Mouse (Mus musculus): Measurements from ENCODE around the gene Atpaf1. TPM values are rescaled to one million over a fixed set of nuclear protein-coding genes. Genes with fewer than 3 reads are reported as not detected.

Atpaf1 gene
- total RNA-seq, 2 experiments from 2014 or later: 60.6 to 63.0 TPM

GRCm38 (mm10) chr4:115790864-115791263, 6.3 kb downstream of the Atpaf1 start:
- intact Hi-C loops (cut with DNase I): no loop called here
- DNase-seq: no peak

- intact Hi-C loops (cut with DNase I): no loop called here
- no peak for DNase-seq
Observed at GRCm38 (mm10) chr4:115795360-115795759, 10.7 kb downstream of the Atpaf1 start.

GRCm38 (mm10) chr4:115799981-115800380, 15.4 kb downstream of the Atpaf1 start:
- DNase-seq: no peak
- intact Hi-C loops (cut with DNase I): no loop called here

GRCm38 (mm10) chr4:115812326-115812725, 27.7 kb downstream of the Atpaf1 start:
- intact Hi-C loops (cut with DNase I): no loop called here
- no peak for DNase-seq

- no peak for DNase-seq
- intact Hi-C loops (cut with DNase I): no loop called here
Observed at GRCm38 (mm10) chr4:115815606-115816005, 31.0 kb downstream of the Atpaf1 start.

GRCm38 (mm10) chr4:115820199-115820598, 35.6 kb downstream of the Atpaf1 start:
- intact Hi-C loops (cut with DNase I): no loop called here
- no peak for DNase-seq

GRCm38 (mm10) chr4:115820944-115821343, 36.3 kb downstream of the Atpaf1 start:
- intact Hi-C loops (cut with DNase I): no loop called here
- no peak for DNase-seq

GRCm38 (mm10) chr4:115821431-115821830, 36.8 kb downstream of the Atpaf1 start:
- intact Hi-C loops (cut with DNase I): no loop called here
- DNase-seq: no peak

GRCm38 (mm10) chr4:115821928-115822327, 37.3 kb downstream of the Atpaf1 start:
- peak; percentile 21 to 34 for DNase-seq
- intact Hi-C loops (cut with DNase I): no loop called here

GRCm38 (mm10) chr4:115824178-115824577, 39.6 kb downstream of the Atpaf1 start:
- intact Hi-C loops (cut with DNase I): no loop called here
- no peak for DNase-seq

- intact Hi-C loops (cut with DNase I): no loop called here
- no peak for DNase-seq
Observed at GRCm38 (mm10) chr4:115825271-115825670, 40.7 kb downstream of the Atpaf1 start.

GRCm38 (mm10) chr4:115827066-115827465, 42.5 kb downstream of the Atpaf1 start:
- no peak for DNase-seq
- intact Hi-C loops (cut with DNase I): no loop called here

GRCm38 (mm10) chr4:115827535-115827887, 42.9 kb downstream of the Atpaf1 start:
- intact Hi-C loops (cut with DNase I): no loop called here
- DNase-seq: no peak

GRCm38 (mm10) chr4:115827888-115828571, 43.4 kb downstream of the Atpaf1 start, which contains the start of gene Mob3c:
Mob3c (plus strand) TSS chr4:115828092.
- DNase-seq: peak; percentile 84 to 87
- intact Hi-C loops (cut with DNase I): no loop called here

GRCm38 (mm10) chr4:115828572-115828902, 43.9 kb downstream of the Atpaf1 start:
- no peak for DNase-seq
- intact Hi-C loops (cut with DNase I): no loop called here

GRCm38 (mm10) chr4:115830491-115830890, 45.9 kb downstream of the Atpaf1 start:
- DNase-seq: peak in 1 of 2 experiments; percentile 14
- intact Hi-C loops (cut with DNase I): no loop called here

- DNase-seq: no peak
- intact Hi-C loops (cut with DNase I): no loop called here
Observed at GRCm38 (mm10) chr4:115831221-115831620, 46.6 kb downstream of the Atpaf1 start.

GRCm38 (mm10) chr4:115832040-115832439, 47.4 kb downstream of the Atpaf1 start:
- intact Hi-C loops (cut with DNase I): no loop called here
- DNase-seq: no peak

GRCm38 (mm10) chr4:115835576-115835975, 51.0 kb downstream of the Atpaf1 start:
- DNase-seq: no peak
- intact Hi-C loops (cut with DNase I): loop anchor here (5.0 kb wide), 1 partner anchor 98 kb away; the partner anchor contains the start of gene Efcab14

GRCm38 (mm10) chr4:115838196-115838595, 53.6 kb downstream of the Atpaf1 start:
- DNase-seq: no peak
- intact Hi-C loops (cut with DNase I): loop anchor here (5.0 kb wide), 1 partner anchor 101 kb away; the partner anchor contains the start of gene Efcab14

GRCm38 (mm10) chr4:115838696-115839641, 54.4 kb downstream of the Atpaf1 start, which contains the start of gene Mknk1:
Mknk1 (plus strand) TSS chr4:115839198.
- DNase-seq: peak; percentile 92 to 95
- intact Hi-C loops (cut with DNase I): loop anchor here (5.0 kb wide), 1 partner anchor 102 kb away; the partner anchor contains the start of gene Efcab14

Measured in heart, postnatal 14 days (tissue).